Mouse (Mus musculus) midbrain, embryonic 14.5 days (tissue): Measurements from ENCODE around the gene Zmynd8. TPM values are rescaled to one million over a fixed set of nuclear protein-coding genes. Genes with fewer than 3 reads are reported as not detected.

Experiments used
- ATAC-seq: fragments of 200-750 bp; cut with Nextera tagmentation; 2 replicates; pipeline ENCODE4 v1.8.0; 2017; ENCODE audit warnings: moderate number of reproducible peaks, moderate library complexity; ENCODE audit not compliant: low FRiP score, low TSS enrichment
- DNase-seq: peaks from one replicate; pipeline ENCODE4 v3.0.0-alpha.2; 2015
- H3K27ac ChIP-seq: fragments of 300-500 bp; sonication (generic); replicated peaks from 2 replicates; pipeline ENCODE4 v1.5.1; 2014; ENCODE audit warnings: mild to moderate bottlenecking, low read depth, low read length, moderate library complexity
- H3K27me3 ChIP-seq: fragments of 300-500 bp; sonication (generic); 2 replicates; pipeline ENCODE4 v1.6.1; 2014; ENCODE audit warnings: low read length, control low read depth, mixed read lengths; ENCODE audit not compliant: control insufficient read depth, insufficient read depth
- H3K36me3 ChIP-seq: fragments of 300-500 bp; sonication (generic); 2 replicates; pipeline ENCODE4 v1.6.1; 2014; ENCODE audit warnings: low read length, control low read depth; ENCODE audit not compliant: control insufficient read depth, insufficient read depth
- H3K4me1 ChIP-seq: fragments of 300-500 bp; sonication (generic); 2 replicates; pipeline ENCODE4 v1.6.1; 2014; ENCODE audit warnings: mild to moderate bottlenecking, antibody characterized with exemption, low read length, control low read depth; ENCODE audit not compliant: control insufficient read depth, insufficient read depth
- H3K4me2 ChIP-seq: fragments of 300-500 bp; sonication (generic); 2 replicates; pipeline ENCODE4 v1.6.1; 2014; ENCODE audit warnings: mild to moderate bottlenecking, low read length, moderate library complexity
- H3K4me3 ChIP-seq: fragments of 300-500 bp; sonication (generic); replicated peaks from 2 replicates; pipeline ENCODE4 v1.5.1; 2014; ENCODE audit warnings: low read depth, low read length
- H3K9ac ChIP-seq: fragments of 300-500 bp; sonication (generic); replicated peaks from 2 replicates; pipeline ENCODE4 v1.6.1; 2014; ENCODE audit warnings: mild to moderate bottlenecking, low read length, moderate library complexity
- H3K9me3 ChIP-seq: fragments of 300-500 bp; sonication (generic); 2 replicates; pipeline ENCODE4 v1.6.1; 2016; ENCODE audit warnings: low read length, control low read depth, mixed read lengths; ENCODE audit not compliant: control insufficient read depth
- WGBS: fragments of 180-500 bp; shearing (Covaris S2); extraction: QIAGEN DNeasy Blood & Tissue Kit; methylation state at CpG from one replicate; pipeline ENCODE4 v1.1.7; 2014; 5-methylcytosine and 5-hydroxymethylcytosine counted together
- polyA plus RNA-seq: library from polyadenylated mRNA; unstranded; fragments of >200 nt; fragmentation: Nextera tagmentation; extraction: Ambion mirVana; gene quantifications from 2 replicates; pipeline ENCODE4 v1.2.1, GENCODE M21; 2014

Zmynd8 gene
- polyA plus RNA-seq, 1 experiment from 2014 or later = 64.4 TPM

DNA sequence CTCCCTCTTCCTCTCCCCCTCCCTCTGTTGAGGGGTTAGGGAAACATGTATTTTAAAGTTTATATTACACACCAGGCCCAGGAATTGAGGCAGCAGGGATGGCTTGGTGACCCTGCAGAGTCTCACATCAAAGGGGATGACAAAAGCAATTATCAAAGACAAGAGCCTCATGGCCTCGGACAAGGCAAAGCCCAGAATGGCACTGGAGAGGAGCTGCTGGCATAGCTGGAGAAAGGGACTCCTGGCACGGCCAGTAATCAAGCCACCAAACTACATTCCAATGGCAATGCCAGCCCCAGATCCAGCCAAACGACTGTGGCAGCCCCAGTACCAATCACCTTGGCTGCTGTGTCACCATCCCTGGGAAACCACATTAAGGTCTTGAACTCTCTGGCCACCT is 26.3 kb upstream of the Zmynd8 start:
- Histone ChIP-seq H3K27ac (no peak overlapping the region), H3K9me3 (no peaks in the 10 kb centered on the region; the same call in 1 of the 2 replicates), H3K4me3 (no peak overlapping the region), H3K27me3 (no peaks in the 10 kb centered on the region), H3K4me2 (no peak overlapping the region), H3K36me3 (no peaks in the 10 kb centered on the region), H3K4me1 (no peaks in the 10 kb centered on the region), H3K9ac (no peak overlapping the region)
- ATAC-seq (no peak), DNase-seq (no peak)
- whole genome bisulfite sequencing = 44% methylated on average over 3 of the region's 3 CpGs

DNA sequence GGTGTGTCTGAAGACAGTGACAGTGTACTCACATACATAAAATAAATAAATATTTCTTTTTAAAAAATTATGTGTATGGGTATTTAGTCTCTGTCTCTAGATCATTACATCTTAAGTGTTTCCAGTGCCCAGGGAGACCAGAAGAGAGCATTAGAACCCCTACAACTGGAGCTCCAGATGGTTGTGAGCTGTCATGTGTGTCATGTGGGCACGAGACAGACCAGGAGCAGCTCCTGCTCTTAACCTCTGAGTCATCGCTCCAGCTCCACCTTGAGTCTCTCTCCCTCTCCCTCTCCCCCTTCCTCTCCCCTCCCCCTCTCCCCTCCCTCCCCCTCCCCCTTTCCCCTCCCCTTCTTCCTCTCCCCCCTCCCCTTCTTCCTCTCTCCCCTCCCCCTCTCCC is 25.9 kb upstream of the Zmynd8 start:
- DNase-seq = no peak
- Histone ChIP-seq H3K27ac (no peak overlapping the region), H3K36me3 (no peaks in the 10 kb centered on the region), H3K9ac (no peak overlapping the region), H3K4me2 (no peak overlapping the region), H3K4me3 (no peak overlapping the region), H3K27me3 (no peaks in the 10 kb centered on the region), H3K4me1 (no peaks in the 10 kb centered on the region), H3K9me3 (no peaks in the 10 kb centered on the region; the same call in 1 of the 2 replicates)
- WGBS = 85% methylated on average over 2 of the region's 2 CpGs
- no peak for ATAC-seq

DNA sequence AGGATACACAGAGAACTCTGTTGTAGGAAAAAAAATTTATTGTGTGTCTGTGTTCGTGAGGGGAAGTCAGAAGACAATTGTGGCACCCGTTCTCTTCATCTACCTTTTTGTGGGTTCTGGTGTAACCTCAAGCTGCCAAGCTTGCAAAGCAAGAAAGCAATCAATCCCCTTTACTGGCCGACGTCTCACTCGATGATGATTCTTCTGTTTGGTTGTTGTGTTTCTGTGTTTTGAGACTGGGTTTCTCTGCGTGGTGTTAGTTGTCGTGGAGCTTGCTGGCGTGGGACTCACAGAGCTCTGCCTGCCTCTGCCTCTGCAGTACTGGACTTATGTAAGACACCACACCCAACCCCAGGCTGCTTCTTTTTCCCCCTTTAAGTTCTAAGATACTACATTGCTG is 24.9 kb upstream of the Zmynd8 start:
- Histone ChIP-seq H3K27ac (no peak overlapping the region), H3K27me3 (no peaks in the 10 kb centered on the region), H3K36me3 (no peaks in the 10 kb centered on the region), H3K4me2 (no peak overlapping the region), H3K4me3 (no peak overlapping the region), H3K9ac (no peak overlapping the region), H3K9me3 (no peaks in the 10 kb centered on the region; the same call in 1 of the 2 replicates), H3K4me1 (no peaks in the 10 kb centered on the region)
- DNase-seq = no peak
- ATAC-seq = no peak
- WGBS = 91% methylated on average over 8 of the region's 8 CpGs

DNA sequence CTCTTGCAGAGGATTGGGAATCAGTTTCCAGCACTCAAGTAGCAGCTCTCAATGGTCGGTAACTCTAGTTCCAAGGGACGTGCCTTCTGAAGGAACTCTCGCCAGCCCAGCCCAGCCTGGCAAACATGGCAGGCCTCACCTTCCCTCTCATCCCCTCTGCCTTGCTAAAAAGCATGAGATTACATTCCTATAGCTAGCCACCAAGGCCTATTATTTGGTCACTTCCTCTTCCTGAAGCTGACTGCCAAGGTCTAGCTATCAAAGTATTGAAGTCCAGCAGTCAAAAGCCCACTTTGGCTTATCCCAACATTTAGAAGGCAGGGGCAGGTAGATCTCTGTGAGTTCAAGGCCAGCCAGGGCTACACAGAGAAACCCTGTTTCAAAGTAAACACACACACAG is 24.2 kb upstream of the Zmynd8 start:
- H3K4me1 ChIP-seq = no peaks in the 10 kb centered on the region
- H3K9ac ChIP-seq = no peak overlapping the region
- ATAC-seq (no peak), DNase-seq (no peak)
- WGBS = 90% methylated on average over 3 of the region's 3 CpGs
- H3K4me3 ChIP-seq = no peak overlapping the region
- no peaks in the 10 kb centered on the region for H3K36me3 ChIP-seq
- no peak overlapping the region for H3K27ac ChIP-seq
- H3K4me2 ChIP-seq = no peak overlapping the region
- no peaks in the 10 kb centered on the region; the same call in 1 of the 2 replicates for H3K9me3 ChIP-seq
- H3K27me3 ChIP-seq = no peaks in the 10 kb centered on the region

DNA sequence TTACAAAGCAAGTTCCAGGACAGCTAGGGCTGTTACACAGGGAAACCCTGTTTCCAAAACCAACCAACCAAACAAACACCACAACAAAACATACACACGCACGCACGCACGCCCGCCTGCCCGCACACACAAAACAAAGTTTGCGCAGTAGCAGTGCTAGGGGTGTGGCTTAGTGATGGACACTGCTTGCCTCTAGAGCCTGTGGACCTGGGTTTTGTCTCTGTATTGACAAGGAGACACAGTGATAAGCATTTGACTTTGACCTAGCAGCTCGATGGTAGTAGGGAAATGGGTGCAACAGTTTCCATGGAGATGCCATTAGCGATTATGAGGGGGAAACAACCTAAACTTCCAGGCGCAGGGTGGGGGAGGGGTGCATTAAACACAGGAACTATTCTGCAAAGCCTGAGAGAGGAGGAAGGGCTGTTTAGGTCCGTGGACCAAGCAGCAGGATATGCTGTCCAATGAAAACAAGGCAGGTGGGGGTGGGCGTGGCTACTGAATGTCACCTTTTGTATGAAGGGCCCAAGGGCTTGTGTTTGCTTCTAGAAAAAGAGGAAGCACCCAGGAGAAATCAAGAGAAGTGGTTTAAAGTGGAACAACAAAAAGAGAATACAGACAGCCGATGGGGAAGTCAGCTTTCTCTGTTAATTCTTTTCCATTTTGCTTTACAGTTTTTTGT is 23.4 kb upstream of the Zmynd8 start:
- WGBS = 70% methylated on average over 13 of the region's 13 CpGs
- no peaks in the 10 kb centered on the region for H3K27me3 ChIP-seq
- DNase-seq (no peak), ATAC-seq (no peak)
- H3K9me3 ChIP-seq = no peaks in the 10 kb centered on the region
- no peaks in the 10 kb centered on the region for H3K36me3 ChIP-seq
- no peaks in the 10 kb centered on the region for H3K4me1 ChIP-seq
- no peak overlapping the region for H3K4me3 ChIP-seq
- no peak overlapping the region for H3K9ac ChIP-seq
- no peak overlapping the region for H3K4me2 ChIP-seq
- no peak overlapping the region for H3K27ac ChIP-seq

DNA sequence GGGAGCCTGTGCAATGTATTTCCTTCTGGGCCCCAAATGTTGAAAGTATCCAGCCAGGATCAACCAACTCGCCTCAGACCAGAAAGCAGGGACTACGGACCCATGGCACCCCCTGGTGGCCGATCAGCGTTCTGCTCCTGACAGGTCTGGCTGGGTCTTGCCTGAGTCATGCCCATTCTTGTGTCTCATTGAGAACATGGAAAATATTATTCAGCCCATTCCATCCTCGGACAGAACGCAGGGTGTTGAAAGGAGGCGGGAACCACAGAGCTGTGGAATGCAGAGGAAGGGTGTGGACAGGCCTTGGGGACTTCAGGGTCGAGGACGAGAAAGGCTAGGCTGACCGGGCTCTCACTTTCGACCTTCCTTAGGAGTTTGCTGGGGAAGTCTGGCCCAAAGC is 15.5 kb upstream of the Zmynd8 start:
- Histone ChIP-seq H3K9ac (no peak overlapping the region), H3K4me2 (no peak overlapping the region), H3K4me3 (no peak overlapping the region), H3K4me1 (no peaks in the 10 kb centered on the region), H3K36me3 (no peaks in the 10 kb centered on the region), H3K27me3 (no peaks in the 10 kb centered on the region), H3K9me3 (no peaks in the 10 kb centered on the region), H3K27ac (no peak overlapping the region)
- ATAC-seq (peak; percentile 8; the same call in 1 of the 2 replicates), DNase-seq (peak; percentile 93)
- 26% methylated on average over 11 of the region's 11 CpGs for WGBS

DNA sequence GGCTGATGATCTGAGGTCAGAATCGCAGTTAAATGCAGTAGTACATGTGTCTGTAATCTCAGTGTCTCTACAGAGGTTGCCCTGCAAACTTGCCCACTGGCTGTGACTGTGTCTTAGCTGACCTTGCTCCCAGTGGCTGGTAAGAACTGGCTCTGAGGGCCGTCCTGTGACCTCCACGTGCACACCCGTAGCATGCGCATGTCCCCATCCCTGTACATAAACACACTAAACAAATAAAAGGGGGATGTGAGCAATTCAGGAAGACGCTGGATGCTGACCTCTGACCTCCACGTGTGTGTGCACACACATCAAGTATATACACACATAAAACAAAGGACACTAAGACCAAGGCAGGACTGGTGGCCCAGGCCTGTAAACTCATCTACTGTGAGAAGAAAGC is 14.3 kb upstream of the Zmynd8 start:
- Histone ChIP-seq H3K9ac (no peak overlapping the region), H3K4me3 (no peak overlapping the region), H3K27me3 (no peaks in the 10 kb centered on the region), H3K36me3 (no peaks in the 10 kb centered on the region), H3K27ac (no peak overlapping the region), H3K9me3 (no peaks in the 10 kb centered on the region), H3K4me1 (no peaks in the 10 kb centered on the region), H3K4me2 (no peak overlapping the region)
- 77% methylated on average over 7 of the region's 7 CpGs for WGBS
- DNase-seq (no peak), ATAC-seq (no peak)

DNA sequence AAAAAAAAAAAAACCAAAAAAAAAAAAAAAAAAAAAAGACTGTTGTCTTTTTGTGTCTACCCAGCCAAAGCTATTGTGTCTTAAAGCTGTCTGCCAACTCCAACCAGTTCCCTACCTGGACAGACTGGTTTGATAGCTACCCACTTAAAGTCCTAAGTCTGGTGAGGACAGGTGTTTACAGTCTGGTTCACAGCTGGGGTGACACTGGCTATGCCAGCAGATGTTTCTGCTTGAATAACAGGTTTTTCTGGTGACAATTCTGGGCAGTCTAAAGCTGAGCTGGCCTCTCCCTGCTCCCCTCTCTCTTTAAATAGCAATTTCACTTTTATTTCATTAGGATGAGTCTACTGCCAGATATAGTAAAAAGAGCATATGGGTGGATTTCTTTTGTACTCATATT is 10.9 kb upstream of the Zmynd8 start:
- Histone ChIP-seq H3K4me1 (peaks cover 7% of the 10 kb centered on the region; the same call in 1 of the 2 replicates), H3K9ac (no peak overlapping the region), H3K4me2 (no peak overlapping the region), H3K27me3 (no peaks in the 10 kb centered on the region), H3K27ac (no peak overlapping the region), H3K4me3 (no peak overlapping the region), H3K9me3 (no peaks in the 10 kb centered on the region), H3K36me3 (no peaks in the 10 kb centered on the region)
- no peak for ATAC-seq
- DNase-seq = no peak

DNA sequence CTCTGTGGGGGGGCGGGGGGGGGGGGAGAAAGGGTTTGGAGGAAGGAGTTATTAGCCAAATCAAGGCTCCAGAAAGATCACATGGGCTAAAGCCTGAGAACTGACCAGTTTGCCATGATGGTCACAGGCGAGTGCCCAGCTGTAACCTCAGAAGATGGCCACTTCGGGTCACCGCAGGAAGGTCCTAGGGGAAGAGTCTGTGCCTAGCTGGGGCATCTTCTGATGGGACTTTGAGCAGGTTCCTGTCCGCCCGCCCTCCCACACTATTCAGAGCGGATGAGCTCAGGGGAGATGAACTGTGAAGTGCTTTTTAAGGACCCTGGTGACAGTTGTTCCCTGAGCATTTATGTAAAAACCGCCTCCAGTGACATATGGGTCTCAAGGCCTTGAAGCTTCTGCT is 8.4 kb upstream of the Zmynd8 start:
- 48% methylated on average over 7 of the region's 8 CpGs for WGBS
- DNase-seq = no peak
- Histone ChIP-seq H3K9me3 (no peaks in the 10 kb centered on the region), H3K36me3 (no peaks in the 10 kb centered on the region), H3K4me1 (peaks cover 7% of the 10 kb centered on the region; the same call in 1 of the 2 replicates), H3K27ac (no peak overlapping the region), H3K4me3 (no peak overlapping the region), H3K4me2 (no peak overlapping the region), H3K27me3 (no peaks in the 10 kb centered on the region), H3K9ac (no peak overlapping the region)
- no peak for ATAC-seq
